9 mouse cellular contexts compared by ENCODE assay signal in genomic region chr19:47291307-47292080, GRCm38 (mm10).
DNase-seq lines count a peak whose midpoint lies in the region; ATAC-seq and TF ChIP-seq lines count a peak whose summit lies in the region.
"Had no signal": no experiment of that assay in that cellular context is flagged by ENCODE, and none has a peak within 500 bp of the region (broad histone marks: within the 10 kb centered on the region; RNA-seq: fewer than 3 reads in every experiment).

No protein-coding gene starts in this region.

- no peaks in the 10 kb centered on the region for H3K27me3 ChIP-seq in forebrain, embryonic 11.5 days (ENCODE audit: control insufficient read depth, insufficient read depth, low read length)
- no peaks in the 10 kb centered on the region for H3K27me3 ChIP-seq in forebrain, embryonic 13.5 days
- H3K27me3 ChIP-seq in hindbrain, embryonic 12.5 days: no peaks in the 10 kb centered on the region

- 0 out of 2 replicates have a peak overlapping the region, but pooled peaks have one; percentile 24 for H3K4me2 ChIP-seq in forebrain, embryonic 11.5 days (ENCODE audit: low read depth, low read length, severe bottlenecking)
- no peak overlapping the region for H3K4me2 ChIP-seq in forebrain, embryonic 13.5 days
- no peak overlapping the region for H3K4me2 ChIP-seq in hindbrain, embryonic 12.5 days (replicated peaks)

- DNase-seq in forebrain, embryonic 11.5 days (ENCODE audit: low spot score): no peak
- peak; percentile 49 for DNase-seq in brain, embryonic 14.5 days (ENCODE audit: low read depth)
- DNase-seq in lung, postnatal 10 days: peak; percentile 81
- no peak for DNase-seq in right cerebral cortex, adult 2 months (ENCODE audit: low spot score in 2 of 2)
- no peak for DNase-seq in natural killer cell, adult 2 months (ENCODE audit: low spot score in 2 of 2)
- no peak for DNase-seq in layer of hippocampus, adult 9-10 months (ENCODE audit: low spot score)
- DNase-seq: adrenal gland, postnatal 36 days had no signal

- ATAC-seq in forebrain, embryonic 11.5 days (replicated peaks; ENCODE audit: low FRiP score): peak; percentile 55
- no peak; the same call in 1 of the 2 replicates for ATAC-seq in forebrain, embryonic 13.5 days
- peak; percentile 65 for ATAC-seq in hindbrain, embryonic 12.5 days (ENCODE audit: low FRiP score)

- TF ChIP-seq CTCF in brain, embryonic 14.5 days (IDR thresholded peaks at IDR 0.05; ENCODE audit: borderline replicate concordance, extremely low read depth, insufficient read depth, insufficient read length): no peak

- H3K27ac ChIP-seq in forebrain, embryonic 11.5 days (ENCODE audit: low read depth, low read length): no peak overlapping the region
- no peak overlapping the region for H3K27ac ChIP-seq in forebrain, embryonic 13.5 days
- peak overlapping the region; percentile 35 for H3K27ac ChIP-seq in hindbrain, embryonic 12.5 days

- 22% methylated on average over 7 of the region's 7 CpGs for WGBS in forebrain, embryonic 11.5 days
- 30% methylated on average over 7 of the region's 7 CpGs for WGBS in forebrain, embryonic 13.5 days
- 25% methylated on average over 7 of the region's 7 CpGs for WGBS in hindbrain, embryonic 12.5 days

- no peak overlapping the region for H3K4me3 ChIP-seq in forebrain, embryonic 11.5 days (ENCODE audit: low read depth, low read length)
- no peak overlapping the region for H3K4me3 ChIP-seq in forebrain, embryonic 13.5 days
- H3K4me3 ChIP-seq in hindbrain, embryonic 12.5 days: no peak overlapping the region

- H3K4me1 ChIP-seq in forebrain, embryonic 11.5 days (replicated peaks; ENCODE audit: control insufficient read depth, insufficient read depth, low read length): peaks cover 10% of the 10 kb centered on the region
- peaks cover 18% of the 10 kb centered on the region for H3K4me1 ChIP-seq in forebrain, embryonic 13.5 days
- peaks cover 51% of the 10 kb centered on the region for H3K4me1 ChIP-seq in hindbrain, embryonic 12.5 days

- H3K9ac ChIP-seq in forebrain, embryonic 11.5 days (ENCODE audit: low read length): no peak overlapping the region
- no peak overlapping the region for H3K9ac ChIP-seq in forebrain, embryonic 13.5 days
- H3K9ac ChIP-seq in hindbrain, embryonic 12.5 days: peak overlapping the region; percentile 24; the same call in 1 of the 2 replicates

- no peak for TF ChIP-seq POLR2A in brain, embryonic 14.5 days (IDR thresholded peaks at IDR 0.05; ENCODE audit: borderline replicate concordance, extremely low read depth, insufficient read depth, insufficient read length, poor library complexity, severe bottlenecking)

- no peaks in the 10 kb centered on the region for H3K36me3 ChIP-seq in forebrain, embryonic 11.5 days (ENCODE audit: control insufficient read depth, insufficient read depth, low read length)
- H3K36me3 ChIP-seq in forebrain, embryonic 13.5 days (ENCODE audit: poor library complexity, severe bottlenecking): no peaks in the 10 kb centered on the region
- H3K36me3 ChIP-seq in hindbrain, embryonic 12.5 days: no peaks in the 10 kb centered on the region

- H3K9me3 ChIP-seq in forebrain, embryonic 11.5 days (ENCODE audit: control insufficient read depth, low read length): no peaks in the 10 kb centered on the region
- H3K9me3 ChIP-seq in forebrain, embryonic 13.5 days (replicated peaks): no peaks in the 10 kb centered on the region
- no peaks in the 10 kb centered on the region for H3K9me3 ChIP-seq in hindbrain, embryonic 12.5 days (replicated peaks)

Comparison
In these comparisons a context has a peak if more than half of its experiments do, and no peak if none do; other contexts are left out.
1. DNase-seq: peak in brain, embryonic 14.5 days (single experiment) and lung, postnatal 10 days (single experiment); none in forebrain, embryonic 11.5 days (single experiment), right cerebral cortex, adult 2 months (0 of 2), natural killer cell, adult 2 months (0 of 2) and layer of hippocampus, adult 9-10 months (single experiment).